Mouse (Mus musculus) T-helper 17 cell (primary cell): Measurements from ENCODE around the gene Cnot3.

Source experiments
- in situ Hi-C, 2 experiments: fragments of 300-600 bp; cut with MboI, MseI; formaldehyde crosslinking; loops; 1 replicate in 1 of 2; 2 replicates in 1 of 2; pipeline ENCODE4 v1.15.1; 2025; ENCODE audit warnings: high pct_unique_total_duplicates in 2 of 2

Cnot3 gene

GRCm38 (mm10) chr7:3645488-3646025 is 489 bp downstream of the Cnot3 start:
- in situ Hi-C loops: no loop called here

GRCm38 (mm10) chr7:3646188-3646587 is 1.1 kb downstream of the Cnot3 start:
- in situ Hi-C loops: no loop called here

GRCm38 (mm10) chr7:3646641-3647040 is 1.6 kb downstream of the Cnot3 start:
- in situ Hi-C loops: no loop called here

GRCm38 (mm10) chr7:3656966-3657365 is 11.9 kb downstream of the Cnot3 start:
- in situ Hi-C loops: loop anchor here in 1 of 2 experiments (5.0 to 25.0 kb wide), 2 partner anchors 1150 to 1405 kb away; partner anchors contain the start of genes U2af2 and Zfp580

GRCm38 (mm10) chr7:3658578-3658977 is 13.5 kb downstream of the Cnot3 start:
- in situ Hi-C loops: loop anchor here in 1 of 2 experiments (5.0 to 25.0 kb wide), 2 partner anchors 1149 to 1404 kb away; partner anchors contain the start of genes U2af2 and Zfp580

GRCm38 (mm10) chr7:3664524-3665214 is 19.6 kb downstream of the Cnot3 start:
- in situ Hi-C loops: loop anchor here in 1 of 2 experiments (25.0 kb wide), 1 partner anchor 1398 kb away; the partner anchor contains the start of genes U2af2 and Zfp580

- in situ Hi-C loops: loop anchor here in 1 of 2 experiments (25.0 kb wide), 1 partner anchor 1397 kb away; the partner anchor contains the start of genes U2af2 and Zfp580
Observed at GRCm38 (mm10) chr7:3665215-3666114, 20.4 kb downstream of the Cnot3 start, which contains the start of gene Leng1. Gene Leng1, minus strand, starts transcription at chr7:3665840.

GRCm38 (mm10) chr7:3666921-3667391 is 21.9 kb downstream of the Cnot3 start:
- in situ Hi-C loops: loop anchor here in 1 of 2 experiments (25.0 kb wide), 1 partner anchor 1395 kb away; the partner anchor contains the start of genes U2af2 and Zfp580

- in situ Hi-C loops: loop anchor here in 1 of 2 experiments (25.0 kb wide), 1 partner anchor 1388 kb away; the partner anchor contains the start of genes U2af2 and Zfp580
Observed at GRCm38 (mm10) chr7:3674507-3675227, 29.6 kb downstream of the Cnot3 start.

- in situ Hi-C loops: no loop called here
Observed at GRCm38 (mm10) chr7:3675228-3675548, 30.1 kb downstream of the Cnot3 start.

GRCm38 (mm10) chr7:3676371-3676770 is 31.3 kb downstream of the Cnot3 start:
- in situ Hi-C loops: no loop called here

- in situ Hi-C loops: no loop called here
Observed at GRCm38 (mm10) chr7:3677342-3677741, 32.3 kb downstream of the Cnot3 start, which contains the start of gene Tmc4. Gene Tmc4, minus strand, starts transcription at chr7:3677553.

- in situ Hi-C loops: no loop called here
Observed at GRCm38 (mm10) chr7:3683908-3684550, 39.0 kb downstream of the Cnot3 start.

- in situ Hi-C loops: no loop called here
Observed at GRCm38 (mm10) chr7:3684698-3685097, 39.6 kb downstream of the Cnot3 start.

- in situ Hi-C loops: no loop called here
Observed at GRCm38 (mm10) chr7:3685400-3686187, 40.5 kb downstream of the Cnot3 start.

- in situ Hi-C loops: loop anchor here (5.0 to 10.0 kb wide), 3 partner anchors 453 to 1390 kb away; partner anchors contain the start of gene Epn1 (in 1 of the 2)
Observed at GRCm38 (mm10) chr7:3691919-3692318, 46.9 kb downstream of the Cnot3 start.

- in situ Hi-C loops: loop anchor here (5.0 to 10.0 kb wide), 3 partner anchors 452 to 1390 kb away; partner anchors contain the start of gene Epn1 (in 1 of the 2)
Observed at GRCm38 (mm10) chr7:3692382-3692986, 47.4 kb downstream of the Cnot3 start, which contains the start of gene Tsen34. Gene Tsen34, plus strand, starts transcription at chr7:3692863.

GRCm38 (mm10) chr7:3692987-3693808 is 48.1 kb downstream of the Cnot3 start, which contains the start of gene Mboat7:
Gene Mboat7, minus strand, starts transcription at chr7:3693523.
- in situ Hi-C loops: loop anchor here (5.0 to 10.0 kb wide), 3 partner anchors 452 to 1389 kb away; partner anchors contain the start of gene Epn1 (in 1 of the 2)
